Mouse (Mus musculus) R1 (cell line): Measurements from ENCODE around the gene Pcp4.

Experiments
- DNase-seq: peaks from one replicate; pipeline ENCODE4 v3.0.0-alpha.2; 2018; ENCODE audit warnings: low read depth, low spot score

Gene Pcp4

DNA sequence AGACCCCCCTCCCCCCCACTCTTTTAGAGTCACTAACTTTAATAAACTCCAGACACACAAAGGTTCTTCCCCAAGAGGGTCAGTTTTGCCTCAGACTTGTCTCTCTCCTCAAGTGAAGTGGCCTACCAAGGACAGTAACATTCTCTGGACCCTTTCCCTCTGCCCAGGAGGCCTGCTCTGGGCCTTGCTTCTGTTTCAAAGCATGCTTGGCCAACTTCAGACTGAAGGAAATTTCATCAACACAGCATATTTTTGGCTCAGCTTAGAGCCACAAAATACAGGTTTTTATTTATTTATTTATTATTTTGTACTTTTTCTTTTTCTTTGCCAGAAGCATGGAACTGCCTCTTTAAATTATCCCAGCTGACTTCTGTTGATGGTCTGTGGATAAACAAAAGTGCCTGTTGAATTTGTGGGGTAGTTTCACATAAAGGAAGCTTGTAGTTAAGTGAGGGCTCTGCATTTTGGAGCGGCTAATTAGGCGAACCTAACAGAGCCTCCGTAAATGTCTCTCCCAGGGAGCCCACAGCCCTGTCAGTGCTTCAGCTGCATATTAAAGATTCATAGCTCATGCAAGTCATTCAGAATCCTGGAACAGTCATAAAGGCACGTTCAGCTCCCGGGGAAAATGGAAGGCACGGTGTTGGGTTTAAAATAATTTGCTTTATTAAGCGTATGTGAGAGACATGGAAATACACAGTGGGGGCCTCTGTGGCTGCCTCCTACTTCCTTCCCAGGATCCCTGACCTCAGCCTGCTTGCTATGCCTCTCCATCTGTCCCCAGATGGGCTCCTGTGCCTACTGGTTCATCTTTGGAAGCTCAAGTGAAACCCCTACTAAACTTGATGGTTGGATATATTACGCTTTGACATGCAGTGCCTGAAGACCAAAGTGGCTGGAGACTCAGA, 96.2 kb downstream of the Pcp4 start:
- no peak for DNase-seq

DNA sequence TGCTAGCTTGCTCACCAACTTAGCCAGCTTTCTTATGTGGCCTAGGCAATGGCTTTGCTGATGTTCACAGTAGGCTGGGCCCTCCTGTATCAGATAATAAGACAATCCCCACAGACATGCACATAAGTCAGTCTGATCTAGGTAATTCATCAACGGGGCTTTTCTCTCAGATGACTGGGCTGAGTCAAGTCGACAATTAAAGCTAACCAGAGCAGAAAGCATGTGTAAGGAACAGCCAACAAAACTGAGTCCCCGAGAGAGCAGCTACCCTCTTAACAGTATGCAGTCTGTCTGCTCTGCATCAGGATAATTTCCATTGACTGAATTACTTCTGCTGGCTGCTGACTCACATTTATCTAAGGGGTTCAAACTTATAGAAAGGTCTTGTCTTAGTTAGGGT, 100.0 kb downstream of the Pcp4 start:
- no peak for DNase-seq
